Mouse (Mus musculus) limb, embryonic 14.5 days (tissue): ENCODE measurements around the gene Aen. TPM values are rescaled to one million over a fixed set of nuclear protein-coding genes. Genes with fewer than 3 reads are reported as not detected.

Experiments used
- ATAC-seq: fragments of 200-750 bp; cut with Nextera tagmentation; 2 replicates; pipeline ENCODE4 v1.8.0; 2017; ENCODE audit warnings: low read depth, moderate number of reproducible peaks, moderate TSS enrichment; ENCODE audit not compliant: low FRiP score
- DNase-seq: peaks from one replicate; pipeline ENCODE4 v3.0.0-alpha.2; 2015; ENCODE audit warnings: low spot score
- H3K27ac ChIP-seq: fragments of 300-500 bp; sonication (generic); replicated peaks from 2 replicates; pipeline ENCODE4 v1.5.1; 2014; ENCODE audit warnings: low read depth, mild to moderate bottlenecking, low read length, moderate library complexity, mixed read lengths
- H3K27me3 ChIP-seq: fragments of 300-500 bp; sonication (generic); 2 replicates; pipeline ENCODE4 v1.6.1; 2014; ENCODE audit warnings: low read length, mixed read lengths; ENCODE audit not compliant: control insufficient read depth, insufficient read depth
- H3K36me3 ChIP-seq: fragments of 300-500 bp; sonication (generic); 2 replicates; pipeline ENCODE4 v1.6.1; 2014; ENCODE audit warnings: mild to moderate bottlenecking, low read length, moderate library complexity, mixed read lengths; ENCODE audit not compliant: control insufficient read depth, insufficient read depth
- H3K4me1 ChIP-seq: fragments of 300-500 bp; sonication (generic); 2 replicates; pipeline ENCODE4 v1.6.1; 2014; ENCODE audit warnings: antibody characterized with exemption, low read length, mixed read lengths; ENCODE audit not compliant: control insufficient read depth, insufficient read depth
- H3K4me2 ChIP-seq: fragments of 300-500 bp; sonication (generic); replicated peaks from 2 replicates; pipeline ENCODE4 v1.6.1; 2014; ENCODE audit warnings: low read depth, mild to moderate bottlenecking, low read length, moderate library complexity; ENCODE audit not compliant: severe bottlenecking
- H3K4me3 ChIP-seq: fragments of 300-500 bp; sonication (generic); replicated peaks from 2 replicates; pipeline ENCODE4 v1.5.1; 2014; ENCODE audit warnings: low read length
- H3K9ac ChIP-seq: fragments of 300-500 bp; sonication (generic); 2 replicates; pipeline ENCODE4 v1.6.1; 2014; ENCODE audit warnings: mild to moderate bottlenecking, low read depth, low read length, moderate library complexity; ENCODE audit not compliant: severe bottlenecking
- H3K9me3 ChIP-seq: fragments of 300-500 bp; sonication (generic); 2 replicates; pipeline ENCODE4 v1.6.1; 2016; ENCODE audit warnings: low read length; ENCODE audit not compliant: control insufficient read depth
- POLR2A ChIP-seq: fragments of 200-500 bp; IDR thresholded peaks from 2 replicates; pipeline ENCODE4 v1.8.0; 2012; ENCODE audit warnings: inconsistent platforms, mild to moderate bottlenecking, moderate library complexity, borderline replicate concordance; ENCODE audit not compliant: insufficient read depth, insufficient read length; ENCODE audit errors: extremely low read depth
- WGBS: fragments of 180-500 bp; shearing (Covaris S2); extraction: QIAGEN DNeasy Blood & Tissue Kit; methylation state at CpG from one replicate; pipeline ENCODE4 v1.1.7; 2014; 5-methylcytosine and 5-hydroxymethylcytosine counted together
- polyA plus RNA-seq, 2 experiments: library from polyadenylated mRNA; depleted of rRNA in 1 of 2; stranded (reverse) in 1 of 2; unstranded in 1 of 2; fragments of >200 nt; fragmentation: Nextera tagmentation in 1 of 2; extraction: Ambion mirVana in 1 of 2; gene quantifications; 2 replicates each; pipeline versions ENCODE4 v1.2.1 to v1.2.3; 2012 to 2014

Aen gene
- polyA plus RNA-seq, 2 experiments: 29.2 to 34.1 TPM

DNA sequence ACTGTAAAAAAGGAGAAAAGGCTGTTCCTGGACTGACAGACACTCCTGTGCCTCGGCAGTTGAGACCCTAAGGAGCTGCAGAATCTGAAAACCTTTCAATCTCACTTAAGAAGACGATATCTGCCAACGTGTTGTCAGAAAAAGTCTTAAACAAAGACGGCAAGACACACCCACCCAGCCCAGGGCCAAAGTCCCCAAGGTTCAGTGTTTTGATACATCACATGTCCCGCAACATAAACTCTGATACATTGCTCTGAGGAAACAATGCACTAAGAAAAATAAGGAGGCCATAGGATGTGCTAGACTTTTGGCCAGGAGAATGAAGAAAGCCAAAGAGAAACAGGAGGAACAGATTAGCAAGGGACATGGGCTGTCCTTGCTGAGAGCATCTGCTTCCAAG lies 22.8 kb upstream of the Aen start:
- no peak for ATAC-seq
- WGBS: 87% methylated on average over 5 of the region's 5 CpGs

DNA sequence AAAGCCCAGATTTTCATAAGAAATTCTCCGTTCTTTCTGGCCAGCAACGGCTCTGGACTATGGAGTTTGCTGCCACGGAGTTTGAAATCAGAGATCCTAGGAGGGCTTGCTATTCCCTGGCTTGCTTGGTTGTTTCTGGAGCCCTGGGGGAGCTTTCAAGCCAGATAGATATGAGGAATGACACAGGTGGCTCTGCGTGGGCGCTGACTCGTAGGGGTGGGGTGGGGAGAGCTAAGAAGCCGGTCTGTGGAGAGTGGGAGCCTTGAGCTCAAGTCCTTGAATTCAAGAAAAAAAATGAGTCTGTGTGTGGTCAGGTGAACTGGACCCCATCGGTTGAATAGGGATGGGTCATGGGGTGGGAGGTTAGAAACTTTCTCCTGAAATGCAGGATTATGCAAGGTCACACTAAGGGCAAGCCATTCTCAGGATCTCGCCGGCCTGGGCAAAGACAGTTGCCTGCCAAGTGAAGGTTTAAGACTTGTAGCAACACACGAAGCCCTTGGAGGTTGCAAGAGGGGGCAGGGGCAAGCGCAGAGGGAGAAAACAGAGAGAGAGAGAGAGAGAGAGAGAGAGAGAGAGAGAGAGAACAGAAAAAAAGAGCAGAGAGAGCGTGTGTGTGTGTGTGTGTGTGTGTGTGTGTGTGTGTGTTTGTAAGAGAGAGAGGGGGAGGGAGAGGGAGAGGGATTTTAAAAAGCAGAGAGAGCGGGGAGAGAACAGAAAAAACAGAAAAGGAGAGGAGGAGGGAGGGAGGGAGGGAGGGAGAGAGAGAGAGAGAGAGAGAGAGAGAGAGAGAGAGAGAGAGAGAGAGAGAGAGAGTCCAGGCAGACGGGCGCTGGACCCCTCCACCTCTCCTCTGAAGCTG lies 13.8 kb upstream of the Aen start:
- Histone ChIP-seq H3K27me3 (peaks cover 32% of the 10 kb centered on the region), H3K4me3 (peak overlapping the region; percentile 25)

More for the DNA sequence above, 22.8 kb upstream of the Aen start:
- DNase-seq: no peak
- no peaks in the 10 kb centered on the region for H3K9me3 ChIP-seq
- H3K36me3 ChIP-seq: no peaks in the 10 kb centered on the region
- TF ChIP-seq POLR2A: no peak
- H3K9ac ChIP-seq: no peak overlapping the region
- H3K27me3 ChIP-seq: no peaks in the 10 kb centered on the region
- H3K4me3 ChIP-seq: no peak overlapping the region
- no peak overlapping the region for H3K27ac ChIP-seq
- H3K4me1 ChIP-seq: no peaks in the 10 kb centered on the region
- H3K4me2 ChIP-seq: no peak overlapping the region

DNA sequence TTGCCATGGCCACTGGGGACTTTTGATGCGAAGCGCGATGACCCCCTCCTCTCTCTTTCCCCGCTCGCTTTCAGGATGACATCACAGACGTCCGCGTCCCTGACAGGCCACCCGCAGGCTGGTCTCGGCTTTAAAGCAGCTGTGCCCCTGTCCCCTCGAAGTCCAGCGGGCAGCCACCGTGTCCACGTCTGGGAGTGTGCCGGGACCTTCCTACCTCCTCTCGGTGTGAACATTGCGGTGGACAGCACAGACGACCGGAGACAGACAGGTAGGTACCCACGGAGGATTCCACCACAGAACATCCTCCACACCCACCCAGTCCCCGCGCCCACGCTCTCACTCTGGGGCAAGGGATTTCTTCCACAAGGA lies 13.2 kb upstream of the Aen start:
- Histone ChIP-seq H3K27me3 (peaks cover 32% of the 10 kb centered on the region), H3K9ac (no peak overlapping the region), H3K4me1 (peaks cover 9% of the 10 kb centered on the region), H3K4me2 (peak overlapping the region; percentile 52), H3K4me3 (peak overlapping the region; percentile 25), H3K27ac (no peak overlapping the region), H3K9me3 (no peaks in the 10 kb centered on the region), H3K36me3 (no peaks in the 10 kb centered on the region)
- DNase-seq (no peak), ATAC-seq (no peak)
- WGBS: 3% methylated on average over 20 of the region's 23 CpGs
- no peak for TF ChIP-seq POLR2A

More for the DNA sequence above, 13.8 kb upstream of the Aen start:
- no peaks in the 10 kb centered on the region for H3K9me3 ChIP-seq
- no peak for DNase-seq
- no peak overlapping the region for H3K9ac ChIP-seq
- peak overlapping the region; percentile 52 for H3K4me2 ChIP-seq
- peaks cover 9% of the 10 kb centered on the region for H3K4me1 ChIP-seq
- WGBS: 23% methylated on average over 14 of the region's 16 CpGs
- ATAC-seq: no peak
- H3K36me3 ChIP-seq: no peaks in the 10 kb centered on the region
- H3K27ac ChIP-seq: no peak overlapping the region
- no peak for TF ChIP-seq POLR2A

DNA sequence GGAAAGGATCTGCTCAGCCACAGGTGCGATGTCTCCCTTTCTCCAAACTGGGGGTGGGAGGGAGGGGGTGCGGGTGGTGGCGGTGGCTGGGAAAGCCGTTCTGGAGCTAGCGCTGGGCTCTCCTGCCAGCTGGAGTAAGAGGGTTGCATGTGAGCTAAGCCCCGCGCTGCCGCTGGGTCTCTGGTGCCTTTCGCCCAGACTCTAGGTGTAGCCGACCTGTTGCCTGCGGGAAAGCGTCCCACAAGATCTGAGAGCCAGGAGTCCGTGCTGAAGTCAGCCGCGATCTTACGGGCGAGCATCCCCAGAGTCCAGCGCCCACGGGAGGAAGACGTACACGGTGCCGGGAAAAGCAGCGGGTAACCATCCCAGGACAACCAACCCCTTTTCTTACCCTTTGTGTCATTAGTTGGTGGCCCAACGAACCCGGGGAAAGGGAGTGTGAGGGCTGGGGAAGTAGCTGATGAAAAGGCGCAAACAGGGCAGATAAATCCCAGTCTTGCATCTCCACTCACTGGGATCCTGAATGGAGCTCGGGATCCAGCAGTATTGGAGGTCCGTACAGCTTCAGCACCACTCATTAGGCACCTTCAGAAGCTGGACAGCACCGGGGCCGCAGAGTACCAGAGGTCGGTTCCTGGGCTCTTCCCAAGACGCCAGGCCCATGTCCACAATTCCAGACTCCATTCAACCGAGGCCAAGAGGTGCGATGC lies 12.5 kb upstream of the Aen start:
- Histone ChIP-seq H3K27ac (no peak overlapping the region), H3K4me1 (peaks cover 9% of the 10 kb centered on the region), H3K27me3 (peaks cover 32% of the 10 kb centered on the region), H3K9me3 (no peaks in the 10 kb centered on the region), H3K4me2 (peak overlapping the region; percentile 52), H3K4me3 (peak overlapping the region; percentile 25), H3K9ac (no peak overlapping the region), H3K36me3 (no peaks in the 10 kb centered on the region)
- ATAC-seq (no peak), DNase-seq (no peak)
- TF ChIP-seq POLR2A: no peak
- WGBS: 2% methylated on average over 30 of the region's 34 CpGs

DNA sequence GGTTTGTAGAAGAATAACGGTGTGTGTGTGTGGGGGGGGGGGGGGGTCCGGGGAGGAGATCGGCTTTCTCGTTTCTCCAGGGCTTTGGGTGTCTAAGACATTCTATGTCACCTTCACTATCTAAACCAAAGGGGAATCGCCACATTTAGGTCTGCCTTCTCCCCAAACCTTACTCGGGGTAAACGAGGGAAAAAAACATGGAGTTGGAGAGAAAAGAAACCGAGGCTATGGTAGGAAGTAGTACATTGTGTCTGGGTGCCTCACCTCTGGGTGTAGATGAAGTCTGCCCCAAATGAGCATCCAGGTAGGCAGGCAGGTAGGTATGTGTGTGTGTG lies 12.0 kb upstream of the Aen start:
- peaks cover 9% of the 10 kb centered on the region for H3K4me1 ChIP-seq
- H3K27ac ChIP-seq: no peak overlapping the region
- DNase-seq (no peak), ATAC-seq (no peak)
- H3K4me3 ChIP-seq: 0 out of 2 replicates have a peak overlapping the region, but pooled peaks have one; percentile 1
- peaks cover 32% of the 10 kb centered on the region for H3K27me3 ChIP-seq
- TF ChIP-seq POLR2A: no peak
- WGBS: 10% methylated on average over 8 of the region's 8 CpGs
- no peak overlapping the region for H3K4me2 ChIP-seq
- H3K9ac ChIP-seq: no peak overlapping the region
- no peaks in the 10 kb centered on the region for H3K9me3 ChIP-seq
- H3K36me3 ChIP-seq: no peaks in the 10 kb centered on the region
